Mouse (Mus musculus) fat pad, adult 2 months (tissue): ENCODE data around the gene Fam171a2.
A peak's percentile ranks its signal among the peaks of the same experiment; 100 is the strongest.

ENCODE experiments used
- DNase-seq: peaks from one replicate; pipeline ENCODE4 v3.0.0-alpha.2; 2011; ENCODE audit warnings: low read depth, low spot score; ENCODE audit errors: extremely low read depth

The Fam171a2 gene

GRCm38 (mm10) chr11:102435754-102436470, 11.6 kb downstream of the Fam171a2 start:
- no peak for DNase-seq

- no peak for DNase-seq
These were observed 12.4 kb downstream of the Fam171a2 start for GRCm38 (mm10) chr11:102434816-102435705.

- no peak for DNase-seq
These were observed 13.1 kb downstream of the Fam171a2 start for GRCm38 (mm10) chr11:102434406-102434805.

- DNase-seq: no peak
These were observed 13.6 kb downstream of the Fam171a2 start for GRCm38 (mm10) chr11:102433866-102434265.

GRCm38 (mm10) chr11:102432896-102433295, 14.6 kb downstream of the Fam171a2 start:
- DNase-seq: no peak

GRCm38 (mm10) chr11:102432115-102432843, 15.2 kb downstream of the Fam171a2 start:
- DNase-seq: no peak

GRCm38 (mm10) chr11:102431728-102432114, 15.8 kb downstream of the Fam171a2 start:
- no peak for DNase-seq

GRCm38 (mm10) chr11:102431018-102431645, 16.4 kb downstream of the Fam171a2 start:
- DNase-seq: no peak

- DNase-seq: peak; percentile 76
These were observed 17.1 kb downstream of the Fam171a2 start, which contains the start of gene Grn for GRCm38 (mm10) chr11:102430121-102431017. TSS of gene Grn (plus strand) at chr11:102430315.

GRCm38 (mm10) chr11:102429551-102429950, 17.9 kb downstream of the Fam171a2 start:
- no peak for DNase-seq

- DNase-seq: no peak
These were observed 18.4 kb downstream of the Fam171a2 start for GRCm38 (mm10) chr11:102428981-102429540.

- no peak for DNase-seq
These were observed 21.7 kb downstream of the Fam171a2 start for GRCm38 (mm10) chr11:102425555-102426316.

GRCm38 (mm10) chr11:102424666-102425065, 22.8 kb downstream of the Fam171a2 start:
- no peak for DNase-seq

GRCm38 (mm10) chr11:102421559-102421958, 25.9 kb downstream of the Fam171a2 start:
- no peak for DNase-seq

GRCm38 (mm10) chr11:102418887-102419286, 28.6 kb downstream of the Fam171a2 start:
- no peak for DNase-seq

- no peak for DNase-seq
These were observed 30.3 kb downstream of the Fam171a2 start for GRCm38 (mm10) chr11:102417160-102417559.

- no peak for DNase-seq
These were observed 32.3 kb downstream of the Fam171a2 start for GRCm38 (mm10) chr11:102415034-102415802.

GRCm38 (mm10) chr11:102413059-102413458, 34.4 kb downstream of the Fam171a2 start:
- no peak for DNase-seq
